Mouse (Mus musculus): ENCODE measurements around the gene Nppa.

DNA sequence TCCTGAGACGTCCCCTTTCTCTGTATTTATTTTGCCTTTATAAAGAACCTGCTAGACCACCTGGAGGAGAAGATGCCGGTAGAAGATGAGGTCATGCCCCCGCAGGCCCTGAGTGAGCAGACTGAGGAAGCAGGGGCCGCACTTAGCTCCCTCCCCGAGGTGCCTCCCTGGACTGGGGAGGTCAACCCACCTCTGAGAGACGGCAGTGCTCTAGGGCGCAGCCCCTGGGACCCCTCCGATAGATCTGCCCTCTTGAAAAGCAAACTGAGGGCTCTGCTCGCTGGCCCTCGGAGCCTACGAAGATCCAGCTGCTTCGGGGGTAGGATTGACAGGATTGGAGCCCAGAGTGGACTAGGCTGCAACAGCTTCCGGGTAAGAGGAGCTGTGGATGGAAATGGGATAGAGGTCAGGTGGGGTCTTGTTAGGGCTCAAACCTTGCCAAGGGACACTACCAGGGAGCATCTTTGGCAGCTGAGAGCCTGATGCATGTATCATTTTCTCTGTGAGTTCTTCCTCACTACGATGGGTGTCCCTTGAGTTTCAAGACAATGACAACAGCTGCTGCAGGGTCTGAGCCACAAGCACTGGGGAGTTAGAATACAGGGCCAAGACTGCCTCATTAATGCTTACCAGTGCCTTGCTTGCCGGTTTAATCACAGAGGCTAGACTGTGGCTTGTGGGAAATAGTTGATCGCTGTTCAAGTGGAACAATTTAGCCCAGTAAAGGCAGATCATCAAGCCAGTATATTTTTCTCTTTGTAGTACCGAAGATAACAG is 679 bp downstream of the Nppa start:
- TF ChIP-seq CTCF (IDR thresholded peaks at IDR 0.05; ENCODE audit: low read depth, low read length) = no peak
- TF ChIP-seq EP300 (IDR thresholded peaks at IDR 0.05; ENCODE audit: insufficient read depth, low read depth, low read length) = no peak
- TF ChIP-seq POLR2A (IDR thresholded peaks at IDR 0.05; ENCODE audit: insufficient read depth, low read length) = no peak
